Mouse (Mus musculus): Measurements from ENCODE around the gene Nav3.

Gene Nav3

DNA sequence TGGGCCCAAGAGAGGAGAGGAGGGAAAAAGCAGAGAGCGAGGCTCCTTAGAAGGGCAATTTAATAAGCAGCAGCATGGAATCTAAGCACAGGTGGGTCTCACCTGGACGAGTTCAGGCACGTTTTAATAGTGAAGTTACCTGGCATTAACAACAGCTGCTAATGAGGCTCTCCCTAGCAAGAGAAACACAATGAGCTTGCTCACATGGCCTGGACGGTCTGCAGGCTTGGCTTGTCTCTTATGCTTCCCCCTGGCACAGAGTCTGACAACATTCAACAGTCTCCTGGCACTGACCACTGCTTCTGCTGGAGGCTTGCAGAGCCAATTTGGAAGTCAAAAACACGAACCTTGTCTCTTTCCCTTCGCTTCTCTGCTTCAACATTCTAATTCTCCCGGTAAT, 804.5 kb downstream of the Nav3 start:
- DNase-seq: no peak

DNA sequence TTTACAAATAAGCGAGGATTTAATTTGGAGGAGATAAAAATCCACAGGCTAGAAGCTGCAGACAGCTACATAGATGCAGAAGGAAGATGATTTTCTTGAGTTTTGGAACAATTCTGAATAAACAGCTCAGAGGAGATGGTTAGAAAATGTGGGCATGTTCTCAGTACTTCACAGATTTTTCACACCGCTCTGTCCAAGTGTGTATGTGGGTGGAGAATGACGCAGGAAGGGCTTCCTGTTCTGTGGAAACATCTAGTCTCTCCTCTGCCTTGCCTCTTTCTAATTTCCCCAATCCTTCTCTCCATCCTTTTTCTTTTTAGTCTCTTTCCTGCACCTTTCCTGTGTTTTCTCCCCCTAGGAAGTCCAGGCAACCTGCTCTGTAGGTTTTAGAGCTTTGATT, 812.4 kb downstream of the Nav3 start:
- DNase-seq: no peak

DNA sequence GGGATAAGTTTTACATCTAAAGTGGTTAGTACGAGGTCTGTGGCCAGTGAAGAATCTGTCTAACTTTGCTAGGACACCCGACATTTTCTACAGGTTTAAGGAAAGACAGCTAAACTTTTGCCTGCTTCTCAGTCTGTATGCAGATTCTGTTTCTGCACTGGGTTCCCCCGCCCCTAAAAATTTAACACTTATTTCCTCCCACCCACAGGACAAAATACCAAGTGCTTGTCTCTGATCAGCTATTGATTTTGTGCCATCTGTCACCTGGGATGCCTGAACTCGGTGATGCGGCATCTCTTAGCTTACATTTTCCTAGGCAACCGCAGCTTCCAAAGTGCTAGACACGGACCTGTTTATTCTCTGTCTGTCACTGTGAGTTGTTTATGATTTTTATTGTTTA, 814.2 kb downstream of the Nav3 start:
- no peak for DNase-seq

DNA sequence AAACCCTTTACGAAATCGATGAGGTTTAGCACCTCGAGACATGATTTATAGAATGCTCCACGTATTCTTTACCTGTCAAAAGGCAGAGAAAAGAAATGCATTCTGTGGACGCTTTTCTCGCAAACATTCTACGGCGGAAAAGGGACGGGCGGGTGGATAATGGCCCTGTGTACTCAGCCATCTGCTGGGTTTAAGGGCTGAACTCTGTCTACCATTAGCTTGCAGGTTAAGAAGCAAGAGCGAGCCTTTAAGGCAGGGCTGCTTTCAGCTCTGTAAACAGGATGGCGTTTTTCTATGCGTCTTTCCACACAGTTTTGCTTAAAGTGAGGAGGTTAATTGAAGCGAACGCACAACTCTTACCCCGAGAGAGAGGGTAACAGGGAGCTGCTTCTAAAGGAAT, 818.3 kb downstream of the Nav3 start:
- no peak for DNase-seq

Measured in liver (tissue).